Mouse (Mus musculus): ENCODE results near the gene Tmem56.

DNA sequence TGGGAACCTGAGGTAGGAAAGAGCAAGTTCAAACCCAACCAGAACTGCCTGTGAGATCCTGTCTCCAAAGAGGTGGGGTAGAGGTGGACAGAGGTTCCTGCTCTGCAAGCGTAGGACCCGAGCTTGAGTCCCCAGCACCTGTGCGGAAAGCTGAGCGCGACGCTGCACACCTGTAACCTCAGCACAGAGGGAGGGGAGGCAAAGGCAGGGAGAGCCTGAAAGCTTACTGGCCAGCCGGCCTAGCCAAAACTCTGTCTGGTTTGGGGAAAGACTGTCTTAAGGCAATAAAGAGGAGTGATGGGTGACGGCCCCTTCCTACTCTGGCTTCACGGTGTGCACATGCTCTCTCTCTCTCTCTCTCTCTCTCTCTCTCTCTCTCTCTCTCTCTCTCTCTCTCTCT, 30.1 kb upstream of the Tmem56 start:
- no peak for TF ChIP-seq HCFC1 (IDR thresholded peaks at IDR 0.05; ENCODE audit: borderline replicate concordance, insufficient read depth, low read length)
- TF ChIP-seq MAFK (IDR thresholded peaks at IDR 0.05; ENCODE audit: insufficient read depth, low read depth, low read length): no peak
- no peak for TF ChIP-seq ZC3H11A (IDR thresholded peaks at IDR 0.05; ENCODE audit: borderline replicate concordance, low read depth, low read length)
- TF ChIP-seq ZNF384 (IDR thresholded peaks at IDR 0.05; ENCODE audit: low read depth, low read length): no peak
- TF ChIP-seq CHD2 (IDR thresholded peaks at IDR 0.05; ENCODE audit: low read depth, low read length): no peak

All from ES-E14 (cell line).